Mouse (Mus musculus): ENCODE data around the gene Prkag1.
A peak's percentile ranks its signal among the peaks of the same experiment; 100 is the strongest.

The Prkag1 gene

DNA sequence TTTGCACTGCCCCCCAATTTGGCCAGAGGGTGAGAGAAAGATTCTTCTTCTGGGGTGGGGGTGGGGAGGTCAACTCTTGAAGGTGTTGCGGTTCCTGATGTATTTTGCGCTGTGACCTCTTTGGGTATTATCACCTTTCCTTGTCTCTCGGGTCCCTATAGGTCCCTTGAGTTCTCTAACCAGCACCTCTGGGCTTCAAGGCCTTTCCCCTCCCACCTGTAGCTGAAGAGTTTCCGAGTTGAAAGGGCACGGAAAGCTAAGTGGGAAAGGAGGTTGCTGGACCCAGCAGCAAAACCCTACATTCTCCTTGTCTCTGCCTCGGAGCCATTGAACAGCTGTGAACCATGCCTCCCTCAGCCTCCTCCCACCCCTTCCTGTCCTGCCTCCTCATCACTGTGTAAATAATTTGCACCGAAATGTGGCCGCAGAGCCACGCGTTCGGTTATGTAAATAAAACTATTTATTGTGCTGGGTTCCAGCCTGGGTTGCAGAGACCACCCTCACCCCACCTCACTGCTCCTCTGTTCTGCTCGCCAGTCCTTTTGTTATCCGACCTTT, 38.1 kb downstream of the Prkag1 start:
- no peak for DNase-seq (ENCODE audit: low spot score in 2 of 2)

DNA sequence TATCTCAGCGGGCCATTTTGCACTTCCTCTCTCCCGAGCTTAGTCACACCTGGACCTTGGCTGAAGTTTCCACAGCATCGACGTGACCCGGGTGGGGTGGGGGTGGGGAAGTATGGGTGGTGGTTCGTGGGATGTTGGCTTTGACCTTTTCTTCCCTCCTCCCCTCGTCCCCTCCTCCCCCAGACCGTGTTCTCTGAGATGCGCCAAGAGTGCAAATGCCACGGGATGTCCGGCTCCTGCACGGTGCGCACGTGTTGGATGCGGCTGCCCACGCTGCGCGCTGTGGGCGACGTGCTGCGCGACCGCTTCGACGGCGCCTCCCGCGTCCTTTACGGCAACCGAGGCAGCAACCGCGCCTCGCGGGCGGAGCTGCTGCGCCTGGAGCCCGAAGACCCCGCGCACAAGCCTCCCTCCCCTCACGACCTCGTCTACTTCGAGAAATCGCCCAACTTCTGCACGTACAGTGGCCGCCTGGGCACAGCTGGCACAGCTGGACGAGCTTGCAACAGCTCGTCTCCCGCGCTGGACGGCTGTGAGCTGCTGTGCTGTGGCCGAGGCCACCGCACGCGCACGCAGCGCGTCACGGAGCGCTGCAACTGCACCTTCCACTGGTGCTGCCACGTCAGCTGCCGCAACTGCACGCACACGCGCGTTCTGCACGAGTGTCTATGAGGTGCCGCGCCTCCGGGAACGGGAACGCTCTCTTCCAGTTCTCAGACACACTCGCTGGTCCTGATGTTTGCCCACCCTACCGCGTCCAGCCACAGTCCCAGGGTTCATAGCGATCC, 38.9 kb downstream of the Prkag1 start:
- no peak for DNase-seq (ENCODE audit: low spot score in 2 of 2)

- no peak for DNase-seq (ENCODE audit: low spot score in 2 of 2)
Observed at GRCm38 (mm10) chr15:98791771-98792170, 39.5 kb downstream of the Prkag1 start.

- no peak for DNase-seq (ENCODE audit: low spot score in 2 of 2)
Observed at GRCm38 (mm10) chr15:98791221-98791620, 40.1 kb downstream of the Prkag1 start.

GRCm38 (mm10) chr15:98790761-98791160, 40.6 kb downstream of the Prkag1 start:
- DNase-seq (ENCODE audit: low spot score in 2 of 2): no peak

DNA sequence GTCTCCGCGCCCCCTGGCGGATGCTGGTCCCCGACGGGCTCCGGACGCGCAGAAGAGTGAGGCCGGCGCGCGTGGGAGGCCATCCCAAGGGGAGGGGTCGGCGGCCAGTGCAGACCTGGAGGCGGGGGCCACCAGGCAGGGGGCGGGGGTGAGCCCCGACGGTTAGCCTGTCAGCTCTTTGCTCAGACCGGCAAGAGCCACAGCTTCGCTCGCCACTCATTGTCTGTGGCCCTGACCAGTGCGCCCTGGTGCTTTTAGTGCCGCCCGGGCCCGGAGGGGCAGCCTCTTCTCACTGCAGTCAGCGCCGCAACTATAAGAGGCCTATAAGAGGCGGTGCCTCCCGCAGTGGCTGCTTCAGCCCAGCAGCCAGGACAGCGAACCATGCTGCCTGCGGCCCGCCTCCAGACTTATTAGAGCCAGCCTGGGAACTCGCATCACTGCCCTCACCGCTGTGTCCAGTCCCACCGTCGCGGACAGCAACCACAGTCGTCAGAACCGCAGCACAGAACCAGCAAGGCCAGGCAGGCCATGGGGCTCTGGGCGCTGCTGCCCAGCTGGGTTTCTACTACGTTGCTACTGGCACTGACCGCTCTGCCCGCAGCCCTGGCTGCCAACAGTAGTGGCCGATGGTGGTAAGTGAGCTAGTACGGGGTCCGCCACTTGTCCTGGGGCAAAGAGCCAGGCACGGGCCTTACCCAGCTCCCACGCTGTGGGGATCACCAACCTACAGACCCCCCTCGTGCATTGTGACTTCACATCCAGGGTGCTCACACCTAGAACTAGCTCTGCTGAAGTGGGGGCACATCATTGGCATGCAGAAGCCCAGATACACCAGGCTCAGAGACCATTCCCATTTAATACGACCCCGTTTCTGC, 41.4 kb downstream of the Prkag1 start, which contains the start of gene Wnt1:
Gene Wnt1 (plus strand): TSS at position 197 of the 875 bp plus-strand sequence.
- peak; percentile 43 to 76 for DNase-seq (ENCODE audit: low spot score in 2 of 2)

- DNase-seq (ENCODE audit: low spot score in 2 of 2): no peak
Observed at GRCm38 (mm10) chr15:98788972-98789660, 42.2 kb downstream of the Prkag1 start.

GRCm38 (mm10) chr15:98787930-98788329, 43.4 kb downstream of the Prkag1 start:
- no peak for DNase-seq (ENCODE audit: low spot score in 2 of 2)

DNA sequence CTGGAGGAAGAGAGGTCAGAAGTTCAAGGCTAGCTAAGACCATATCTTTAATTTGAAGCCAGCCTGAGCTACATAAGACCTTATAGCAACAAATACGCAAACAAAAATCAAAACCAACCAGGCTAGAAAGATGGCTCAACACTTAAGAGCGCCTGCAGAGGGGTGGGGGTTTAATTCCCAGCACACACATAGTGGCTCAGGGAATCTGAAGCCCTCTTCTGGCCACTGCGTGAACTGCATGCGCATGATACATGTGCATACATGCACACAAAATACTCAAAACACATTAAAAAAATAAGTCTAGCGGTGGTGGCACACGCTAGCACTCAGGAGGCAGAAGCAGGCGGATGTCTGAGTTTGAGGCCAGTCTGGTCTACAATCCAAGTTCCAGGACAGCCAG, 45.6 kb downstream of the Prkag1 start:
- DNase-seq (ENCODE audit: low spot score in 2 of 2): peak in 1 of 2 experiments; percentile 54

GRCm38 (mm10) chr15:98781166-98781565, 50.2 kb downstream of the Prkag1 start:
- no peak for DNase-seq (ENCODE audit: low spot score in 2 of 2)

- peak in 1 of 2 experiments; percentile 42 for DNase-seq (ENCODE audit: low spot score in 2 of 2)
Observed at GRCm38 (mm10) chr15:98780573-98780972, 50.7 kb downstream of the Prkag1 start.

- DNase-seq (ENCODE audit: low spot score in 2 of 2): no peak
Observed at GRCm38 (mm10) chr15:98780075-98780474, 51.2 kb downstream of the Prkag1 start.

GRCm38 (mm10) chr15:98778806-98779205, 52.5 kb downstream of the Prkag1 start:
- no peak for DNase-seq (ENCODE audit: low spot score in 2 of 2)

DNA sequence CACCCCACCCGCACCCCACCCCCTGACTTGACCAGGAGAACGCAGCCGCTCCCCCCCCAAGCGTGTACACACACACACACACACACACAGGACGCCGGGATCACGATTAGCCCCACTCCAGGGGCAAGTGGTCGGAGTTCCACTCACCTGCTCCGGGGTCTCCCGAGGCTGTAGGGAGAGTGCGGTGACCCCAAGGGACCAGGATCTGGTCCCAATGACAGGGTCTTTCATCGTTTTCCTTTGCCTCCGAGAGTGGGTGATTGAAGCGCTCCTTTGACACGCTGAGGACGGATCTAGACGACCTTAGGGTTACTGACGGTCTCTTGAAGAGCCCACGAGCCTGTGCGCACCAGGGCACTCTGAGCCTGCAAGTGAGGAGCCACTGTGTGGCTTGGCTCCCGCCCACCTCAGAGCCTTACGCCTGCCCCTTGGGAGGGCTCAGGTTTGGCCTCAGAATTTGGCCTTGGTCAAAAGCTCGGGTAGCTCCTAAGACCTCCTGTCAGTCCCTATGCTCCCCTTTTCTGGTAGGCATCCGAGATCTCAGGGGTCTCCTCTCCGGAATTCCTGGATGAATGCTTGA, 53.0 kb downstream of the Prkag1 start:
- no peak for DNase-seq (ENCODE audit: low spot score in 2 of 2)

GRCm38 (mm10) chr15:98777762-98778161, 53.6 kb downstream of the Prkag1 start, which contains the start of gene Wnt10b:
Gene Wnt10b, minus strand, starts transcription at chr15:98778150.
- peak in 1 of 2 experiments; percentile 29 for DNase-seq (ENCODE audit: low spot score in 2 of 2)

DNA sequence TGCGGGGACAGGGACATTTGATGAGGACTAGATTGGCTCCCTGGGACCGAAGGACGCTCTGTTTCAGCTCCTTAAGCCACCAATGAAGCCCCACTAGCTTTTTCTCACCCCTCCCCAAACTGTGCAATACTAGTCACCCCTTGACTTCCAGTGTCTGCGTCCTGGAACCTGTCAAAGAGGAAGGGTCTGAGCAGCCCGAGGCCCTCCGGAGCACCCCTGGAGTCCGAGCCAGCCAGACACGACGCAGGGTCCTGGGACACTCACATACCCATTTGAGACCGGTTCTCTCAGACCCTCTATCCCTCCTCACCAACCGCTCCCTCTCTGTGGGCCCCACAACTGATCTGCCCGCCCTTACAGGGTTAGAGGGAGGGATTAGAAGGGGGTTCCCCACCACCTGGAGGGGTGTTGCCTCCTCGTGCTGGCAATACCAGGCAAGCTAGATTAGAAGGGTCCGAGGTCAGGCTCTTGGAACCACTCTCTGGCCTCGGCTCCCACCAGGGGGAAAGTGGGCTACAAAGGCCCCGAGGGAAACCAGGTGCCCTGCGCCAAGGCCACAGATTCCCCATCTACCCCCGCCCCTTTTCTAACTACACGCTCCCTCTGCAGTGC, 54.2 kb downstream of the Prkag1 start:
- peak in 1 of 2 experiments; percentile 38 for DNase-seq (ENCODE audit: low spot score in 2 of 2)

- peak in 1 of 2 experiments; percentile 45 for DNase-seq (ENCODE audit: low spot score in 2 of 2)
Observed at GRCm38 (mm10) chr15:98776280-98777004, 54.9 kb downstream of the Prkag1 start.

DNA sequence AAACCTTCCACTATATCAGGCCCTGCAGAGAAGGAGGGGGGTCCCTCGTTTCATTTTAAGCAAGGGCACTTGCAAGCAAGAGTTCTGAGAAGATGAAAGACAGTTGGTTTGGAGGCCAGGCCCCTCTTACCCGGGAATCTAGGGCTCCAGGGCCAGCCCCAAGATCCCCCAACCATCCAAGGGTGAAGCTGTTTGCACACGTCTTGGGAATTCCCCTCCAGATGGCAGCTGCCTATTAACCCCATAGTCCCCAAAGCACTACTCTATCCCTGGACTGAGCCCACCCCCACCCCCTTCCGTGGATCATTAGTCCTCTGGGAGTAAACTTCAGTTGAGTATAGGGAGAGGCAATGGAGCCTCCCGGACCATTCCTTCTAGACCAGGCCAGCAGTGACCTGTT, 55.8 kb downstream of the Prkag1 start:
- no peak for DNase-seq (ENCODE audit: low spot score in 2 of 2)

DNA sequence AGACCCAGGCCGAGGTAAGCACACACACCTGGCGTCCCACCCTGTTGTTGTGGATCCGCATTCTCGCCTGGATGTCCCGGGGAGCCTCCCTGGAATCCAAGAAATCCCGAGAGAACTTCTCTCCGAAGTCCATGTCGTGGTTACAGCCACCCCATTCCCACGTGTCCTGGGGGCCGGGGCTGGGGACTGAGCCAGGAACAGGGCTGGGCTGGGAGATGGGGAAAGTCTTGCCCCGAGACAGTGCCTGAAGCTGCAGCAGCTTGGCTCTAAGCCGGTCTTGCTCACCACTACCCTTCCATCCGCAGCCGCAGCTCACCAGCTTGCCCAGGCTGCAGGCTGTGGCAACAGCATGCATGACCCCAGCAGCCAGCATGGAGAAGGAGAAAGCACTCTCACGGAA, 57.2 kb downstream of the Prkag1 start:
- no peak for DNase-seq (ENCODE audit: low spot score in 2 of 2)

Measured in spleen, postnatal 10 days (tissue).